Mouse (Mus musculus): ENCODE data around the gene Hoxb4. TPM values are rescaled to one million over a fixed set of nuclear protein-coding genes. Genes with fewer than 3 reads are reported as not detected.

Gene Hoxb4
- polyA plus RNA-seq, 1 experiment from 2014 or later = 10.2 TPM

GRCm38 (mm10) chr11:96345893-96346806 lies 28.1 kb downstream of the Hoxb4 start:
- WGBS = 2% methylated on average over 45 of the region's 45 CpGs
- Histone ChIP-seq H3K36me3 (peaks cover 33% of the 10 kb centered on the region), H3K4me1 (peaks cover 88% of the 10 kb centered on the region), H3K4me2 (replicated peaks) (peak overlapping the region; percentile 100), H3K4me3 (peak overlapping the region; percentile 59), H3K9ac (peak overlapping the region; percentile 100), H3K27ac (peak overlapping the region; percentile 100), H3K9me3 (no peaks in the 10 kb centered on the region), H3K27me3 (replicated peaks) (no peaks in the 10 kb centered on the region)
- ATAC-seq (ENCODE audit: low FRiP score, low read depth) = no peak

GRCm38 (mm10) chr11:96346916-96347520 lies 29.0 kb downstream of the Hoxb4 start:
- ATAC-seq (ENCODE audit: low FRiP score, low read depth) = no peak
- peaks cover 28% of the 10 kb centered on the region for H3K36me3 ChIP-seq
- no peak overlapping the region for H3K4me3 ChIP-seq
- H3K27me3 ChIP-seq (replicated peaks) = no peaks in the 10 kb centered on the region
- H3K27ac ChIP-seq = peak overlapping the region; percentile 100
- peak overlapping the region; percentile 100 for H3K9ac ChIP-seq
- WGBS = 22% methylated on average over 5 of the region's 5 CpGs
- H3K4me2 ChIP-seq (replicated peaks) = peak overlapping the region; percentile 100
- no peaks in the 10 kb centered on the region for H3K9me3 ChIP-seq
- peaks cover 84% of the 10 kb centered on the region for H3K4me1 ChIP-seq

- H3K4me3 ChIP-seq = peak overlapping the region; percentile 29
- no peaks in the 10 kb centered on the region for H3K9me3 ChIP-seq
- H3K27me3 ChIP-seq (replicated peaks) = no peaks in the 10 kb centered on the region
- no peak for ATAC-seq (ENCODE audit: low FRiP score, low read depth)
- peak overlapping the region; percentile 92 for H3K27ac ChIP-seq
- peak overlapping the region; percentile 61 for H3K4me2 ChIP-seq (replicated peaks)
- peaks cover 25% of the 10 kb centered on the region for H3K36me3 ChIP-seq
- H3K9ac ChIP-seq = peak overlapping the region; percentile 100
- peaks cover 79% of the 10 kb centered on the region for H3K4me1 ChIP-seq
- 5% methylated on average over 4 of the region's 4 CpGs for WGBS
Measured at GRCm38 (mm10) chr11:96347717-96348116, 29.6 kb downstream of the Hoxb4 start.

GRCm38 (mm10) chr11:96348141-96348928 lies 30.3 kb downstream of the Hoxb4 start:
- no peaks in the 10 kb centered on the region for H3K27me3 ChIP-seq (replicated peaks)
- H3K4me2 ChIP-seq (replicated peaks) = peak overlapping the region; percentile 61
- H3K27ac ChIP-seq = peak overlapping the region; percentile 92
- no peak for ATAC-seq (ENCODE audit: low FRiP score, low read depth)
- H3K9me3 ChIP-seq = no peaks in the 10 kb centered on the region
- peak overlapping the region; percentile 100 for H3K9ac ChIP-seq
- 2% methylated on average over 21 of the region's 21 CpGs for WGBS
- H3K4me1 ChIP-seq = peaks cover 73% of the 10 kb centered on the region
- H3K36me3 ChIP-seq = peaks cover 30% of the 10 kb centered on the region
- H3K4me3 ChIP-seq = peak overlapping the region; percentile 29

GRCm38 (mm10) chr11:96348988-96349387 lies 30.9 kb downstream of the Hoxb4 start:
- ATAC-seq (ENCODE audit: low FRiP score, low read depth) = no peak
- 4% methylated on average over 3 of the region's 3 CpGs for whole genome bisulfite sequencing
- H3K4me3 ChIP-seq = peak overlapping the region; percentile 29
- peak overlapping the region; percentile 61 for H3K4me2 ChIP-seq (replicated peaks)
- H3K27me3 ChIP-seq (replicated peaks) = no peaks in the 10 kb centered on the region
- peaks cover 31% of the 10 kb centered on the region for H3K36me3 ChIP-seq
- no peaks in the 10 kb centered on the region for H3K9me3 ChIP-seq
- H3K4me1 ChIP-seq = peaks cover 67% of the 10 kb centered on the region
- H3K9ac ChIP-seq = peak overlapping the region; percentile 100
- H3K27ac ChIP-seq = peak overlapping the region; percentile 92

- Histone ChIP-seq H3K9ac (peak overlapping the region; percentile 100), H3K4me1 (peaks cover 59% of the 10 kb centered on the region), H3K9me3 (no peaks in the 10 kb centered on the region), H3K4me2 (replicated peaks) (peak overlapping the region; percentile 61), H3K4me3 (peak overlapping the region; percentile 29), H3K27ac (peak overlapping the region; percentile 92), H3K27me3 (replicated peaks) (no peaks in the 10 kb centered on the region), H3K36me3 (peaks cover 27% of the 10 kb centered on the region)
- 2% methylated on average over 14 of the region's 14 CpGs for WGBS
- ATAC-seq (ENCODE audit: low FRiP score, low read depth) = no peak
Measured at GRCm38 (mm10) chr11:96349491-96350340, 31.6 kb downstream of the Hoxb4 start.

GRCm38 (mm10) chr11:96350341-96350624 lies 32.2 kb downstream of the Hoxb4 start, which contains the start of gene Hoxb2:
Hoxb2 (plus strand) TSS chr11:96350525.
- H3K9ac ChIP-seq = peak within 1 kb of the TSS; percentile 100
- H3K36me3 ChIP-seq = peaks cover 23% of the 10 kb centered on the region
- no peaks in the 10 kb centered on the region for H3K9me3 ChIP-seq
- H3K27me3 ChIP-seq (replicated peaks) = no peaks in the 10 kb centered on the region
- WGBS = 3% methylated on average over 2 of the region's 2 CpGs
- H3K4me1 ChIP-seq = peaks cover 55% of the 10 kb centered on the region
- peak within 1 kb of the TSS; percentile 99 for H3K4me3 ChIP-seq
- no peak for ATAC-seq (ENCODE audit: low FRiP score, low read depth)
- H3K4me2 ChIP-seq (replicated peaks) = peak within 1 kb of the TSS; percentile 93
- peak within 1 kb of the TSS; percentile 96 for H3K27ac ChIP-seq

- H3K4me1 ChIP-seq = peaks cover 50% of the 10 kb centered on the region
- peak overlapping the region; percentile 93 for H3K4me2 ChIP-seq (replicated peaks)
- H3K36me3 ChIP-seq = peaks cover 17% of the 10 kb centered on the region
- peak overlapping the region; percentile 99; the same call in 1 of the 2 replicates for H3K4me3 ChIP-seq
- ATAC-seq (ENCODE audit: low FRiP score, low read depth) = no peak
- H3K27ac ChIP-seq = peak overlapping the region; percentile 96
- 2% methylated on average over 2 of the region's 2 CpGs for WGBS
- H3K9ac ChIP-seq = peak overlapping the region; percentile 100
- H3K27me3 ChIP-seq (replicated peaks) = no peaks in the 10 kb centered on the region
- no peaks in the 10 kb centered on the region for H3K9me3 ChIP-seq
Measured at GRCm38 (mm10) chr11:96350791-96351190, 32.7 kb downstream of the Hoxb4 start.

GRCm38 (mm10) chr11:96351312-96351711 lies 33.2 kb downstream of the Hoxb4 start:
- peak overlapping the region; percentile 100 for H3K9ac ChIP-seq
- H3K4me1 ChIP-seq = peaks cover 50% of the 10 kb centered on the region
- no peak for ATAC-seq (ENCODE audit: low FRiP score, low read depth)
- H3K9me3 ChIP-seq = no peaks in the 10 kb centered on the region
- peak overlapping the region; percentile 96 for H3K27ac ChIP-seq
- 2% methylated on average over 11 of the region's 11 CpGs for WGBS
- peaks cover 12% of the 10 kb centered on the region for H3K36me3 ChIP-seq
- peak overlapping the region; percentile 93 for H3K4me2 ChIP-seq (replicated peaks)
- H3K27me3 ChIP-seq (replicated peaks) = no peaks in the 10 kb centered on the region
- peak overlapping the region; percentile 99 for H3K4me3 ChIP-seq

- Histone ChIP-seq H3K4me3 (peak overlapping the region; percentile 99), H3K4me2 (replicated peaks) (peak overlapping the region; percentile 93), H3K9me3 (no peaks in the 10 kb centered on the region), H3K36me3 (peaks cover 9% of the 10 kb centered on the region), H3K4me1 (peaks cover 47% of the 10 kb centered on the region), H3K27me3 (replicated peaks) (no peaks in the 10 kb centered on the region), H3K9ac (peak overlapping the region; percentile 100), H3K27ac (peak overlapping the region; percentile 96)
- WGBS = 3% methylated on average over 22 of the region's 22 CpGs
- ATAC-seq (ENCODE audit: low FRiP score, low read depth) = no peak; the same call in 1 of the 2 replicates
Measured at GRCm38 (mm10) chr11:96351831-96352230, 33.8 kb downstream of the Hoxb4 start.
